Mouse (Mus musculus) right cerebral cortex, adult 18-20 months (tissue): ENCODE measurements around the gene Pkd1l2.

Source experiments
- DNase-seq: peaks from one replicate; pipeline ENCODE4 v3.0.0; 2022; ENCODE audit warnings: mixed read lengths

Gene Pkd1l2

DNA sequence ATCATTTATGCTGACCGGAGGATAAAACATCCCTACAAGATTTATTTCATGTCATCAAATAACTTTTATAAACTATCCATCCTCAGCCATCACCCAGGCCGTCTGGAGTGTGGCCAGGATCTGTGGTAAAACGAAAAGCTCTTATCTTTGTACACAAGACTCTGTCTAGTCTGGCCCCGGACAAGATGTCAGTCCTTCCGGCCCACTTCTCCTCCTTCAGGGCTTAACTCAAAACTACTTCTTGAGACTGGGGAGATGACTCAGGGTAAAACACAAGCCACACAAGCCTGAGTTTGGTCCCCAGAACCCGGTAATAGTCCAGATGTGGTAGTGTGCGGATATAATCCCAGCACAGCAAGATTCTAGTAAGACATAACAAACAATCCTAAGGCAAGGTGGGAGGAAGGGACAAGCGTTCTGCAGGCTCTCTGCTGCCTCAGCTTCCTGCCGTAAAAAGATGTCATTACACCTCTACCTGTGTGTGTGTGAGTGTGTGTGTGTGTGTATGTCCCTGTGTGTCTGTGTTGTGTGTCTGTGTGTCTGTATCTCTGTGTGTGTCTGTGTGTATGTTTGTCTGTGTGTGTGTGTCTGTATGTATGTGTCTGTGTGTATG, 804 bp upstream of the Pkd1l2 start:
- no peak for DNase-seq

- DNase-seq = no peak
These were observed 2.6 kb downstream of the Pkd1l2 start for GRCm38 (mm10) chr8:117079652-117080051.

GRCm38 (mm10) chr8:117078367-117078926, 3.8 kb downstream of the Pkd1l2 start:
- DNase-seq = no peak

DNA sequence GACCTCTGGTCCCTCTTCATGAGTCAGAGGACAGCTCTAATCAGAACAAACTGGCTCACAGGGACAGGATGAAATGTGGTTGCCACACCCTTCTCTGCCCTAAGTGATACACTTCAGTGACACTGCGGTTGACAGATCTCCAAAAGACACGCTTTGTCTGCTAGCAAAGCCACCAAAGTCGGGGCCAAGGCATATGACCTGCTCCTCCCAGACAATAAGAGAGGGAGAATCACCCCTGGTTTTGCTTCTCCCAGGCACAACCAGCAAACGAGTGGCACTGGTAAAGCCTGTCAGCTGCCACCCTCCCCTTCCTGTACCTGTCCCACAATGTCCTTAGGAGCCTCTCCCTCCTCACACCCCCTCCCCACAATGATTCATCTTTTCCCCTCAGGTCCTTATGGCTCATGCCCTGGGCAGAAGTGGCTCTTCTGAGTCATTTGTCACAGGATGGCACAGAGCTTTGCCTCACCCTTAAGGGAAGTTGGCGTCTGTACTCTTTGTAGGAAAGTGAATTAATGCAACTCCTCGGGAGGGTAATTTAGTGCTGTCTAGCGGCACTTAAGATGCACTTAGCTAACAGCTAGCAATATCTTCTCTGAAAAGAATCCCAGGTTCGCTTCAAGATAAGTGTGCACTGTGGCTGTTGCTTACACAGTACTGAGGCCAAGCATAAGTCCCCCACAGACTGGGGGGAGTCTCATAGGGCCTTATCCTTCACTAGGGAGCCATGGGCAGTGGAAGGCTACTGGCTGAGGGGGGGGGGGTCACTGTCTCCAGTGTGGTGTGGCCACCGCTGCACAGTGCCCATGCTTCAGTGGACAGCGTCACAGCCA, 7.7 kb downstream of the Pkd1l2 start:
- no peak for DNase-seq

DNA sequence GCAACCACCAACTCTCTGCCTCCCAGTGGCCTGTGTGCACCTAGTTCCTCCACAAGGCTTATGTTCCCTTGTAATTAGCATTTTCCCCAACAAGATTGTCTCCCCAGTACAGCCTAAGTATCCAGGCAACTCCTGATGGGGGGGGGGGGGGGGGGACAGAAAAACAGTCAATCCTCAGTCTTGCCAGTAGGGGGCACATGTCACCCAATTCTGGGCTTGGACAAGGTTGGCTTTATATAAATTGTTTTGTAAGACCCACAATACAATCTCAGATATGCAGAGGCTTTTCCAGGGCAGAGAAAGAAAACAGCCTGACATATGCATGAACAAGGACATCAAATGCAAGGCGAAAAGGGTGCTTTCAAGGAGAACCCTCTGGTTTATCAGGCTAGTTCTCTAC, 12.5 kb downstream of the Pkd1l2 start:
- DNase-seq = no peak

GRCm38 (mm10) chr8:117068294-117068693, 14.0 kb downstream of the Pkd1l2 start:
- no peak for DNase-seq

DNA sequence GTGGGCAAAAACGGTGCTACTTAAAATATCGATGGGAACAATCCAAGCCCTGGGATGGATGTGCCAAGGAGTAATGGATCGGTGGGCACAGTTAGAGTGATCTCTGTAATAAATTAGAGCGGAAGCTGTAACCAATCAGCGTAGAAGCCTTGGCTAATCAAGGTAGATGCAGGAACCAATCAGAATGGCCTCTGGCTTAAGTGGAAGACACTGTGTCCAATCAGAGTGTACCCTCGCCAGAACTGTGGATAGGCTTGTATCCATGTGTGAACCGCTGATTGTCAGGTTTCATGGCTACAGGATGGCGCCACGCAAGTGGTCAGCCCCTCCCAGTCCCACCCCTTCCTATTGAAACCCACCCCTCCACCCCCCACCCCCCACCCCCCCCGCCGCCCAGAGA, 14.9 kb downstream of the Pkd1l2 start:
- no peak for DNase-seq

DNA sequence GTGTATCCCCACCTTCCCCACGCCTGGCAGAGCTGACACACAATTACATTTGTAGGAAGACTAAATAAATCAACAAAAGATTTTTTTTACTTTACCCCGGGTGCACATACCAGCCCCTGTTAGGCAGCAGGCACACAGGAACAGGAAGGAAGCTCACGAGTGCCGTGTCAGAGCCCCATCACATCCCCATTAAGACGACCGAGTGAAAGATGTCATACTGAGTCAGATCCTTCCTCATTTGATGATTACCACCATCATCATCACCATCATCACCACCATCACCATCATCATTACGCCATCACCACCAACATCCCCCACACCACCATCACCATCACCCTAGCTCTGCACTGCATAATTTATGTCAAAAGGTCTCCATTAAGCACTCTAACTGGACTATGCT, 15.3 kb downstream of the Pkd1l2 start:
- DNase-seq = no peak

DNA sequence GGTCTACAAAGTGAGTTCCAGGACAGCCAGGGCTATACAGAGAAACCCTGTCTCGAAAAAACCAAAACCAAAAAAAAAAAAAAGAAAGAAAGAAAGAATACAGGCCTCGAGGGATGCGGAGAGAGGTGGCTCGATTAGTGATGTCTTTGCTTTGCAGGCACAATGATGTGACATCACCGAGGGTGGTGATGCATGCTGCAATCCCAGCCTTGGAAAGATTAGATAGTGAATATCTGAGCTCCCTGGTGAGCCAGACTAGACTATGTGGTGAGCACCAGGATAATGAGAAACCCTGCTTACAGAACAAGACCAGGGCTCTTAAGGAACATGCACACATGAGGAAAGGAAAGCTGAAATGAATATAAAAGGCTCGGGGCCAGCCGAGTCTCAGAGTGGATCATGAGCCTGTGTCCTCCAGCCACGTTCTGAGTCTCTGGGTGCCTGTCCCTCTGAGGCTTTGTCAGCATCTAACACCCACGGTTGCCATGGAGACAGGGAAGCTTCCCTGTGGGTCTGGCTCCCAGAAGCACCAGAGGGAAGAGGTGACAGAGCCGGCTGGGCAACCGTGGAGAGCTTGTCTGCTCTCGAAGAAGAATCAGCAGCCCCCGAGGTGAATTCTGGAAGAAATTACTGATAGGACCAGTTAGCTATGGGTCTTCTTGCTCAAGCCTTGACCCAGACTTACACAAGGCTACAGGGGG, 20.9 kb downstream of the Pkd1l2 start:
- peak; percentile 71 for DNase-seq

GRCm38 (mm10) chr8:117060306-117060705, 21.9 kb downstream of the Pkd1l2 start:
- DNase-seq = no peak

DNA sequence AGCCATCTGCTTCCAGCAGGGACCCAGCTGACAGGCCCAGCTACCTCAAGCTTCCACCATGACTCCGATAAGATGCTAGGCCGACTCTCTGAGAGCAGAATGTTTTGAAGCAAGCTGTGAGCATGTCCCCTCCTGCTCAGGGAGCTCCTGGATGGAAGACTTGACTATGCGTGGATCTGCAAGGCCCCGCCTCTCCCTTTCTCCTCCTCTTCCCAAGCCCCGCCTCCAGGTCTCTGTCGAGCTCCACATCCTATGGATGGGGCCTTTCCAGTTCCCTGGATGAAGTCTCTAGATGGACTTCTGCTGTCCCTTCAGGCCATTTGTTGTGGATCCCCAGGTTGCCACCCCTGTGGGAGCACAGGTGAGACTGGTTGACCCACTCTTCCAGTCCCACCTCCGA, 23.2 kb downstream of the Pkd1l2 start:
- no peak for DNase-seq

- no peak for DNase-seq
These were observed 27.2 kb downstream of the Pkd1l2 start for GRCm38 (mm10) chr8:117055097-117055496.

DNA sequence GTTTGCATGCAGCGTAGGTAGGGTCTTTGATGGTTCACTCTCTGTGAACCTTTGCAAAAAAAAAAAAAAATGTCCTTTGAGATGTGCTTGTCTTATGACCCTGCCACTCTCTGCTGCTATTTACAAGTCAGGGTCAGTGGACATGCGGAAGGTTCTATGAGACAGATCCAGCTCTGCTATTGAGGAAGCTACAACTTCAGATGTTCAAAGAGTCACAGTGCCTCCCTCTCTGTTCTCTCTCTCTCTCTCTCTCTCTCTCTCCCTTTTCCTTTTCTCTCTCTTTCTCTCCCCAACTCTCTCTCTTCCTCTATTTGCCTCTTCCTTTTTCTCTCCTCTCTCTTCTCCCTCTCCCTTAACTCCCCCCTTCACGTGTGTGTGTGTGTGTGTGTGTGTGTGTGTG, 28.1 kb downstream of the Pkd1l2 start:
- DNase-seq = no peak

GRCm38 (mm10) chr8:117053135-117054079, 28.8 kb downstream of the Pkd1l2 start:
- no peak for DNase-seq

GRCm38 (mm10) chr8:117051316-117051715, 30.9 kb downstream of the Pkd1l2 start:
- no peak for DNase-seq

DNA sequence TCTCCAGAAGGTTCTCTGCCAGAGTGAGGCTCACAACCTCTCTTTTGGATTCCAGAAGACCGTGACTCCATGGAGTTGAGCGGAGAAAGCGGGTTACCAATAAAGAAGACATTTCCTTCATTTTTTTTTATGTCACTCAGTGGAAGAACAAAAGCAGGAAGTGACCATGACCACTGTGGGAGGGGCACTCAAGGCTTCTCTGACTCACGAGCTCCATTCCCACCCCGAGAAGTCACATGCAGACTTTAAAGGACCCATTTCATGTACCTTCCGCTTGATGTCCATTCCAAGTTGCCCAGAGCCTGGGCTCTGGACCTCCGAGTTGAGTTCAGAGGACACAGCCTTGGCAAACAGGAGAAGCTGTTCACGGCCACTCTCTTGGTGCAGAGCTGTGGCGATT, 31.5 kb downstream of the Pkd1l2 start:
- no peak for DNase-seq

- no peak for DNase-seq
These were observed 32.8 kb downstream of the Pkd1l2 start for GRCm38 (mm10) chr8:117049444-117049843.

DNA sequence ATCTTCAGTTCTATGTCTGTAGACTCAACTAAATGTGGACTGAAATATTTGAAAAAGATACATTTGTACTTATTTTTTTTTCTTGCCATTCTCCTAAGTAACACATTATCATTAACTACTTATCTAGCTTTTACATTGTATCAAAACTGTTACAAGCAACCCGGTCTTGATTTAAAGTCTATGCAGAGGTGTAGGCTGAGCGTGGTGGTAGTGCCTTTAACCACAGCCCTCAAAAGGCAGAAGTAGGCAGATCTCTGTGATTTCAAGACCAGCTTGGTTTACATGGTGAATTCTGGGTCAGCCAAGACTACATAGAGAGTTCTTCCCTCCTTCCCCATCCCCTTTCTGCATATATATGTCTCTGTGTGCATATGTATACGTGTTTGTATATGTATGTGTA, 38.7 kb downstream of the Pkd1l2 start:
- DNase-seq = no peak

DNA sequence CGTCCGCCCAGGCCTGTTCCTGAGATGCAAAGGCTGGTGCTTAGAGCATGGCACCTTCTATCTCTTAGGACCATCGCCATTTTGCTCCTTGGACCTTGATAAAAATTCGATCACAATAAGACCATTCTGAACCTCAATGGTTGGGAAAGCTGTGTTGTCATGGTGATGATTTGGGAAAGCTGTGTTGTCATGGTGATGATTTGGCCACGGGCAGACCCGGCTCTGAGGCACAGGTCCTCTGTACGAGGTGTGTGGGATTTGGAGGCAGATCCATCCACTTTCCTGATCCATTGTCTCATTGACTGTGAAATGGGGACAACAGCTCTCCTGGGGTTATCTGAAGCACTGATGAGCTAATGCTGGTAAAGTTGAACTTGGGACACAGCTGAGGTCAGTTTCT, 42.4 kb downstream of the Pkd1l2 start:
- DNase-seq = no peak

DNA sequence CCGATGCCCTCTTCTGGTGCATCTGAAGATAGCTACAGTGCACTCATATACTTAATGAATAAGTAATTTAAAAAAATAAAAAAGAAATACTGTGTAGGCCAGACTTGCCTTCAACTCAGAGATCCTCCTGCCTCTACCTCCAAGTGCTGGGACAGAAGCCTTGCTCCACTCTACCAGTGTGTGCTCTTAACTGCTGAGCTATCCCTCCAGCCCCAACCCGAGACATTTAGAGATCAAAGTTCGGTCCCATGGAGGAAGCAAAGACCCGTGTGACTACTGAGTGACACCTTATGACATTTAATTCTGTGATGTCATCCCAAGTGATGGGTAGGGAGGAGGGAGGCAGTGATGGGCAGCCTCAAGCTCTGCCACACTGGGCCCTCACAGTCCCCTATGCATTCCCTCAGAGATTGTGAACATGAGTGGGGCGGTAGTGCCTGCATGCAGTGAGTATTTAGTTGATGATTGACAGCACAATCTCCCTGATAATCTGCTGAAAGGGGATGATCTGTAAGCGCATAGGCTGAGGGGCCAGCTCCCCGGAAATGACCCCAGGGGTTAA, 44.8 kb downstream of the Pkd1l2 start:
- DNase-seq = no peak

GRCm38 (mm10) chr8:117033393-117033792, 48.9 kb downstream of the Pkd1l2 start:
- no peak for DNase-seq

GRCm38 (mm10) chr8:117032609-117033008, 49.6 kb downstream of the Pkd1l2 start:
- DNase-seq = no peak
